Mouse (Mus musculus) kidney, adult 2 months (tissue): Measurements from ENCODE around the gene Ckap2l.

Experiments used
- CTCF ChIP-seq: fragments of 200-500 bp; conservative IDR thresholded peaks from 2 replicates; pipeline ENCODE4 v1.5.1; 2011; ENCODE audit warnings: low read depth, mild to moderate bottlenecking, control low read depth, low read length, moderate library complexity, mixed read lengths; ENCODE audit not compliant: insufficient read depth, insufficient read length
- POLR2A ChIP-seq: fragments of 200-500 bp; IDR thresholded peaks from one replicate; pipeline ENCODE4 v1.6.1; 2011; ENCODE audit warnings: low read depth, low read length, control low read depth

- TF ChIP-seq POLR2A = no peak
- no peak for TF ChIP-seq CTCF
These were observed 42.9 kb downstream of the Ckap2l start for GRCm38 (mm10) chr2:129254076-129254475.
